Mouse (Mus musculus): ENCODE results near the gene Ramp2.

The Ramp2 gene

GRCm38 (mm10) chr11:101236782-101237181, 9.0 kb upstream of the Ramp2 start:
- no peak for DNase-seq

GRCm38 (mm10) chr11:101238071-101238647, 7.7 kb upstream of the Ramp2 start:
- no peak for DNase-seq

GRCm38 (mm10) chr11:101245071-101245470, 757 bp upstream of the Ramp2 start:
- peak in 1 of 2 experiments; percentile 67 for DNase-seq

GRCm38 (mm10) chr11:101246702-101247012, 829 bp downstream of the Ramp2 start:
- DNase-seq, result no peak

GRCm38 (mm10) chr11:101247521-101248030, 1.7 kb downstream of the Ramp2 start:
- peak; percentile 61 to 78 for DNase-seq

GRCm38 (mm10) chr11:101248258-101248994, 2.6 kb downstream of the Ramp2 start:
- DNase-seq, result peak; percentile 82 to 86

- DNase-seq, result peak in 1 of 2 experiments; percentile 75
Observed at GRCm38 (mm10) chr11:101251031-101251430, 5.2 kb downstream of the Ramp2 start.

GRCm38 (mm10) chr11:101252941-101253340, 7.1 kb downstream of the Ramp2 start:
- no peak for DNase-seq

- peak; percentile 90 to 93 for DNase-seq
Observed at GRCm38 (mm10) chr11:101253613-101254389, 8.0 kb downstream of the Ramp2 start, which contains the start of gene Vps25. Gene Vps25, plus strand, starts transcription at chr11:101253707.

- DNase-seq, result no peak
Observed at GRCm38 (mm10) chr11:101255826-101256775, 10.3 kb downstream of the Ramp2 start.

GRCm38 (mm10) chr11:101259261-101259712, 13.5 kb downstream of the Ramp2 start:
- peak; percentile 51 to 79 for DNase-seq

- DNase-seq, result peak; percentile 93 to 97
Observed at GRCm38 (mm10) chr11:101259948-101260825, 14.4 kb downstream of the Ramp2 start, which contains the start of gene Wnk4. Gene Wnk4, plus strand, starts transcription at chr11:101260567.

- DNase-seq, result peak in 1 of 2 experiments; percentile 61
Observed at GRCm38 (mm10) chr11:101260826-101261380, 15.1 kb downstream of the Ramp2 start.

- peak in 1 of 2 experiments; percentile 62 for DNase-seq
Observed at GRCm38 (mm10) chr11:101262272-101262967, 16.6 kb downstream of the Ramp2 start.

- no peak for DNase-seq
Observed at GRCm38 (mm10) chr11:101263138-101263988, 17.5 kb downstream of the Ramp2 start.

- DNase-seq, result no peak
Observed at GRCm38 (mm10) chr11:101263989-101264280, 18.1 kb downstream of the Ramp2 start.

GRCm38 (mm10) chr11:101264954-101265471, 19.2 kb downstream of the Ramp2 start:
- peak in 1 of 2 experiments; percentile 58 for DNase-seq

GRCm38 (mm10) chr11:101265906-101266305, 20.1 kb downstream of the Ramp2 start:
- DNase-seq, result no peak

- no peak for DNase-seq
Observed at GRCm38 (mm10) chr11:101269577-101270116, 23.8 kb downstream of the Ramp2 start.
